Mouse (Mus musculus) intestine, embryonic 16.5 days (tissue): Measurements from ENCODE around the gene 9530068E07Rik. TPM values are rescaled to one million over a fixed set of nuclear protein-coding genes. Genes with fewer than 3 reads are reported as not detected.
A peak's percentile ranks its signal among the peaks of the same experiment; 100 is the strongest.
"Not testable (repeated sequence)": the region's sequence is repeated elsewhere in the genome, so short reads cannot be mapped to it uniquely, and the experiment has no call there.

Experiments
- ATAC-seq: fragments of 200-750 bp; cut with Nextera tagmentation; 2 replicates; pipeline ENCODE4 v1.8.0; 2017; ENCODE audit warnings: moderate TSS enrichment, moderate library complexity
- H3K27ac ChIP-seq: fragments of 300-500 bp; sonication (generic); 2 replicates; pipeline ENCODE4 v1.5.1; 2014; ENCODE audit warnings: mild to moderate bottlenecking, low read length
- H3K27me3 ChIP-seq: fragments of 300-500 bp; sonication (generic); replicated peaks from 2 replicates; pipeline ENCODE4 v1.6.1; 2014; ENCODE audit warnings: low read length, control low read depth, mixed read lengths; ENCODE audit not compliant: control insufficient read depth, insufficient read depth
- H3K36me3 ChIP-seq: fragments of 300-500 bp; sonication (generic); 2 replicates; pipeline ENCODE4 v1.6.1; 2014; ENCODE audit warnings: low read length, control low read depth; ENCODE audit not compliant: control insufficient read depth, insufficient read depth
- H3K4me1 ChIP-seq: fragments of 300-500 bp; sonication (generic); 2 replicates; pipeline ENCODE4 v1.6.1; 2014; ENCODE audit warnings: low read length, control low read depth, mixed read lengths; ENCODE audit not compliant: control insufficient read depth, insufficient read depth
- H3K4me2 ChIP-seq: fragments of 300-500 bp; sonication (generic); 2 replicates; pipeline ENCODE4 v1.6.1; 2014; ENCODE audit warnings: low read depth, low read length, control low read depth
- H3K4me3 ChIP-seq: fragments of 300-500 bp; sonication (generic); 2 replicates; pipeline ENCODE4 v1.5.1; 2014; ENCODE audit warnings: mild to moderate bottlenecking, low read length
- H3K9ac ChIP-seq: fragments of 300-500 bp; sonication (generic); 2 replicates; pipeline ENCODE4 v1.6.1; 2014; ENCODE audit warnings: low read depth, low read length
- H3K9me3 ChIP-seq: fragments of 300-500 bp; sonication (generic); 2 replicates; pipeline ENCODE4 v1.6.1; 2016; ENCODE audit warnings: low read length, control low read depth; ENCODE audit not compliant: control insufficient read depth
- WGBS: fragments of 180-500 bp; shearing (Covaris S2); extraction: QIAGEN DNeasy Blood & Tissue Kit; methylation state at CpG from one replicate; pipeline ENCODE4 v1.1.7; 2014; 5-methylcytosine and 5-hydroxymethylcytosine counted together
- polyA plus RNA-seq: library from polyadenylated mRNA; unstranded; fragments of >200 nt; fragmentation: Nextera tagmentation; extraction: Ambion mirVana; gene quantifications from 2 replicates; pipeline ENCODE4 v1.2.1, GENCODE M21; 2015

9530068E07Rik gene
- 144 and 153 TPM in 2 replicates for polyA plus RNA-seq

- peak within 1 kb of the TSS; percentile 97 for H3K9ac ChIP-seq
- H3K4me2 ChIP-seq = peak within 1 kb of the TSS; percentile 65
- 1% methylated on average over 38 of the region's 38 CpGs for WGBS
- peak within 1 kb of the TSS; percentile 99 for H3K4me3 ChIP-seq
- peak; percentile 96 for ATAC-seq
- 0 out of 2 replicates have a peak, but pooled peaks cover 3% of the 10 kb centered on the region for H3K9me3 ChIP-seq
- H3K36me3 ChIP-seq = no peaks in the 10 kb centered on the region
- H3K4me1 ChIP-seq = 0 out of 2 replicates have a peak, but pooled peaks cover 6% of the 10 kb centered on the region
- peak within 1 kb of the TSS; percentile 92 for H3K27ac ChIP-seq
- H3K27me3 ChIP-seq = no peaks in the 10 kb centered on the region
Measured at GRCm38 (mm10) chr11:52395940-52396596, at the start of gene 9530068E07Rik. Gene 9530068E07Rik (plus strand): TSS chr11:52396428.

DNA sequence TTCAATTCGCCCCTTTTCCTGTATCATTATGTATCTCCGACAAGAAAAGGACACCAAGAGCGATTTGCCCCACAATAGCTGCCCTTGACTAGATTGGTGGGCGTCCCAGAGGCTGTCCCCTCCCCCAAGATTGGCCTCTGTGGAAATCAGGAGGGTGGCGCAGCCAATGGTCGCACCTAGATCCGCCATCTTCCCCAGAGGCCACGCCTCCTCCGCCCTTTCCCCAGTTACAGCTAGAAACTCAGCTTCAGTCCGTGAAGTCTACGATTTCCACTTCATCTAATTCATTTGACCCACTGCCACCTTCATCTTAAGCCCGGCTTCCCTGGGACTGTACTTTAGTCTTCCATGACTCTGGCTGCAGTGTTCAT is 49.6 kb upstream of the 9530068E07Rik start:
- Histone ChIP-seq H3K27ac (peak overlapping the region; percentile 48), H3K36me3 (no peaks in the 10 kb centered on the region), H3K9ac (peak overlapping the region; percentile 51), H3K27me3 (no peaks in the 10 kb centered on the region), H3K4me2 (peak overlapping the region; percentile 61), H3K9me3 (no peaks in the 10 kb centered on the region), H3K4me1 (peaks cover 13% of the 10 kb centered on the region), H3K4me3 (peak overlapping the region; percentile 43)
- peak; percentile 40; the same call in 1 of the 2 replicates for ATAC-seq
- WGBS = 6% methylated on average over 12 of the region's 12 CpGs

- H3K27me3 ChIP-seq = no peaks in the 10 kb centered on the region
- H3K9ac ChIP-seq = no peak overlapping the region
- peaks cover 16% of the 10 kb centered on the region for H3K4me1 ChIP-seq
- no peak overlapping the region for H3K4me3 ChIP-seq
- ATAC-seq = no peak
- no peaks in the 10 kb centered on the region for H3K9me3 ChIP-seq
- 74% methylated on average over 4 of the region's 4 CpGs for WGBS
- H3K36me3 ChIP-seq = no peaks in the 10 kb centered on the region
- no peak overlapping the region for H3K27ac ChIP-seq
- H3K4me2 ChIP-seq = no peak overlapping the region
Measured at GRCm38 (mm10) chr11:52348156-52348555, 48.1 kb upstream of the 9530068E07Rik start.

- H3K4me3 ChIP-seq = no peak overlapping the region
- WGBS = 68% methylated on average over 3 of the region's 3 CpGs
- no peak overlapping the region for H3K4me2 ChIP-seq
- H3K36me3 ChIP-seq = no peaks in the 10 kb centered on the region
- peaks cover 16% of the 10 kb centered on the region for H3K4me1 ChIP-seq
- H3K9ac ChIP-seq = no peak overlapping the region
- no peak for ATAC-seq
- H3K27me3 ChIP-seq = no peaks in the 10 kb centered on the region
- no peaks in the 10 kb centered on the region for H3K9me3 ChIP-seq
- H3K27ac ChIP-seq = no peak overlapping the region
Measured at GRCm38 (mm10) chr11:52348724-52349123, 47.5 kb upstream of the 9530068E07Rik start.

GRCm38 (mm10) chr11:52350924-52351323 is 45.3 kb upstream of the 9530068E07Rik start:
- under 1% methylated on average over 9 of the region's 9 CpGs for WGBS
- no peaks in the 10 kb centered on the region for H3K36me3 ChIP-seq
- peaks cover 16% of the 10 kb centered on the region for H3K4me1 ChIP-seq
- peak; percentile 71 for ATAC-seq
- no peak overlapping the region for H3K4me3 ChIP-seq
- H3K4me2 ChIP-seq = no peak overlapping the region
- no peaks in the 10 kb centered on the region for H3K9me3 ChIP-seq
- no peaks in the 10 kb centered on the region for H3K27me3 ChIP-seq
- H3K9ac ChIP-seq = no peak overlapping the region
- no peak overlapping the region for H3K27ac ChIP-seq

GRCm38 (mm10) chr11:52352271-52352670 is 44.0 kb upstream of the 9530068E07Rik start:
- Histone ChIP-seq H3K27ac (no peak overlapping the region), H3K9ac (no peak overlapping the region), H3K27me3 (no peaks in the 10 kb centered on the region), H3K4me2 (no peak overlapping the region), H3K36me3 (no peaks in the 10 kb centered on the region), H3K9me3 (no peaks in the 10 kb centered on the region), H3K4me1 (peaks cover 10% of the 10 kb centered on the region; the same call in 1 of the 2 replicates), H3K4me3 (no peak overlapping the region)
- no peak for ATAC-seq
- 97% methylated on average over 3 of the region's 3 CpGs for WGBS

- Histone ChIP-seq H3K9ac (no peak overlapping the region), H3K4me3 (no peak overlapping the region), H3K4me2 (no peak overlapping the region), H3K4me1 (peaks cover 16% of the 10 kb centered on the region), H3K27ac (no peak overlapping the region), H3K27me3 (no peaks in the 10 kb centered on the region), H3K9me3 (no peaks in the 10 kb centered on the region), H3K36me3 (no peaks in the 10 kb centered on the region)
- 81% methylated on average over 5 of the region's 5 CpGs for WGBS
- ATAC-seq = no peak
Measured at GRCm38 (mm10) chr11:52354644-52355043, 41.6 kb upstream of the 9530068E07Rik start.

DNA sequence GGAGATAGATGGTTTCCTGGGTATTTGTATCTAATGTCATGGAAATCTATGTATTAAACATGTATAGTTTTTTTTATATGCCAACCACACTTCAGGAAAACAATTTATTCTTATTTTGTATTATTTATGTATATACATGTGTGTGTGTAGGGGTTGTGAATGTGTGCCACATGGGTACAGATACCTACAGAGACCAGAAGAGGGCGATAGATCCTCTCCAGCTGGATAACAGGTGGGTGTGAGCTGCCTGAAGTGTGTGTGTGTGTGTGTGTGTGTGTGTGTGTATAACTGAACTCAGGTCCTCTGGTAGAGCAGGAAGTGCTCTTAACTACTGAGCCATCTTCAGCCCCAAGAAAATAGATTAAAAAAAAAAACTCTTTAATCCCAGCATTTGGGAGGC is 40.6 kb upstream of the 9530068E07Rik start:
- WGBS = 82% methylated on average over 1 of the region's 1 CpGs

DNA sequence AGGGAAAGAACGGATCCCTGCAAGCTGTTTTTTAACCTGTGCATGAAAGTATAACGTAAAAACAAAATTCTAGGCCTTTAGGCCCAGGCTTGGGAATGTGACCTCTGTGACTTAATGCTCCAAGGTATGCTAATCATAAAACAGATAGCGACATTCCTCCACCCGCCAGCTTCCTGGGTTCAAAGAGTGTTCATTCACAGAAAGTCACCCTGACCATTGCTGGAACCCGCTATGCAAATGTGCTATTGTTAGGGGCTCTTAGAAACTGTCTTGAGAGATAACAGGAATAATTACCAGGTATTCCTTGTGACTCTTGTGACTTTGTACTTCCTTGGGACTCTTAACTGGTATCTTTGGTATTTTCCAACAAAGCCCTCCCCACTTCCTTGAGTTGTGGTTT is 39.1 kb upstream of the 9530068E07Rik start:
- H3K9me3 ChIP-seq, ATAC-seq, H3K27me3 ChIP-seq, H3K4me2 ChIP-seq, H3K27ac ChIP-seq, H3K4me3 ChIP-seq, H3K9ac ChIP-seq, H3K36me3 ChIP-seq: not testable (repeated sequence)
- 89% methylated on average over 5 of the region's 5 CpGs for WGBS
- peaks cover 15% of the 10 kb centered on the region for H3K4me1 ChIP-seq

More for the DNA sequence above, 40.6 kb upstream of the 9530068E07Rik start:
- Histone ChIP-seq H3K4me2 (no peak overlapping the region), H3K36me3 (no peaks in the 10 kb centered on the region), H3K27ac (no peak overlapping the region), H3K9ac (no peak overlapping the region), H3K4me1 (peaks cover 23% of the 10 kb centered on the region), H3K27me3 (no peaks in the 10 kb centered on the region), H3K4me3 (no peak overlapping the region), H3K9me3 (no peaks in the 10 kb centered on the region)
- ATAC-seq = no peak
